23 mouse cellular contexts compared by ENCODE assay signal in the genomic region with DNA sequence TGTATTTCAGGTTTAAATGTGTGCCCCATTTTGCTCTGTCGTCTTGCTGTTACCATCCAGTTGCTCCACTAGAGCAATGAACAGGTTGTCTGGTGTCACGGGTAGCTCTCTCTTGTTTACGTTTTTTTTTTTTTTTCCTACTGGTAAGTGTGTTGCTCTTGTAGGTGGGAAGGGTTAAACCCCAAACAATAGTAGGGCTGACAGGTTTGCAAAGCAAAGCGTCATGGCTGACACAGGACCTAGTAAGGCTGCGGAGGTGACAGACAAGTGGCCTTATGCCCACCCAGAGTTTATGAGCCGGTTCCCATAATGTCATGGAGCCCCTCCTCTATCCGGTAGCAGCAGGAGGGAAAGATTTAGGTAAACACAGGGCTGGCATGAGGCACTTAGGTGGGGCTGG. TPM values are rescaled to one million over a fixed set of nuclear protein-coding genes. Genes with fewer than 3 reads are reported as not detected.
"Had no signal": no experiment of that assay in that cellular context is flagged by ENCODE, and none has a peak within 500 bp of the region (broad histone marks: within the 10 kb centered on the region; RNA-seq: fewer than 3 reads in every experiment).

No protein-coding gene starts in this region.

- ATAC-seq: liver, embryonic 12.5 days; midbrain, embryonic 15.5 days had no signal

- H3K4me1 ChIP-seq: liver, embryonic 12.5 days; liver, embryonic 15.5 days; lung, embryonic 15.5 days; midbrain, embryonic 15.5 days; neural tube, embryonic 12.5 days; neural tube, embryonic 15.5 days had no signal

- H3K4me2 ChIP-seq: limb, embryonic 13.5 days; liver, embryonic 12.5 days; liver, embryonic 15.5 days; lung, embryonic 15.5 days; midbrain, embryonic 11.5 days; midbrain, embryonic 15.5 days; neural tube, embryonic 12.5 days; neural tube, embryonic 15.5 days had no signal

- H3K4me3 ChIP-seq: limb, embryonic 10.5 days; limb, embryonic 13.5 days; liver, embryonic 12.5 days; liver, embryonic 15.5 days; lung, embryonic 15.5 days; midbrain, embryonic 15.5 days; neural tube, embryonic 12.5 days; neural tube, embryonic 15.5 days had no signal

- H3K9ac ChIP-seq: limb, embryonic 13.5 days; liver, embryonic 12.5 days; liver, embryonic 15.5 days; lung, embryonic 15.5 days; midbrain, embryonic 15.5 days; neural tube, embryonic 12.5 days; neural tube, embryonic 15.5 days had no signal

- H3K27me3 ChIP-seq: limb, embryonic 13.5 days; liver, embryonic 12.5 days; liver, embryonic 15.5 days; lung, embryonic 15.5 days; midbrain, embryonic 15.5 days; neural tube, embryonic 12.5 days; neural tube, embryonic 15.5 days had no signal

- H3K27ac ChIP-seq: kidney, postnatal 0 days; limb, embryonic 10.5 days; limb, embryonic 13.5 days; liver, embryonic 12.5 days; liver, embryonic 15.5 days; midbrain, embryonic 15.5 days; neural tube, embryonic 12.5 days; neural tube, embryonic 15.5 days had no signal

- H3K9me3 ChIP-seq: limb, embryonic 10.5 days; limb, embryonic 13.5 days; liver, embryonic 12.5 days; liver, embryonic 15.5 days; midbrain, embryonic 15.5 days; neural tube, embryonic 12.5 days; neural tube, embryonic 15.5 days had no signal

- DNase-seq: kidney, adult 2 months; kidney, postnatal 36 days; layer of hippocampus, adult 9-11 months; liver; lung, adult 18-20 months; lung, postnatal 10 days; lung, postnatal 4 days; right cerebral cortex, adult 18-20 months; right cerebral cortex, postnatal 14 days; right cerebral cortex, postnatal 4 days; thymus, postnatal 25 days had no signal

- H3K36me3 ChIP-seq: limb, embryonic 10.5 days; limb, embryonic 13.5 days; liver, embryonic 12.5 days; liver, embryonic 15.5 days; lung, embryonic 15.5 days; midbrain, embryonic 15.5 days; neural tube, embryonic 12.5 days; neural tube, embryonic 15.5 days had no signal

RNA-seq across cellular contexts. Expression of a gene that starts 52.2 kb away (rescaled TPM):
- total RNA-seq: megakaryocyte progenitor cell, adult 5-6 weeks; megakaryocyte-erythroid progenitor cell, adult 5-6 weeks had no signal
